Mouse (Mus musculus) liver, adult 2 months (tissue): ENCODE measurements around the gene Serpina1f.

Source experiments
- CTCF ChIP-seq: fragments of 200-500 bp; IDR thresholded peaks from 2 replicates; pipeline ENCODE4 v1.5.1; 2011; ENCODE audit warnings: low read depth, low read length, control low read depth
- POLR2A ChIP-seq: fragments of 200-500 bp; IDR thresholded peaks from 2 replicates; pipeline ENCODE4 v1.6.1; 2011; ENCODE audit warnings: low read length, control low read depth; ENCODE audit not compliant: insufficient read depth; ENCODE audit errors: extremely low read depth

GRCm38 (mm10) chr12:103660076-103660475, 35.3 kb downstream of the Serpina1f start:
- TF ChIP-seq CTCF, result no peak
- no peak for TF ChIP-seq POLR2A
